In the genomic region with DNA sequence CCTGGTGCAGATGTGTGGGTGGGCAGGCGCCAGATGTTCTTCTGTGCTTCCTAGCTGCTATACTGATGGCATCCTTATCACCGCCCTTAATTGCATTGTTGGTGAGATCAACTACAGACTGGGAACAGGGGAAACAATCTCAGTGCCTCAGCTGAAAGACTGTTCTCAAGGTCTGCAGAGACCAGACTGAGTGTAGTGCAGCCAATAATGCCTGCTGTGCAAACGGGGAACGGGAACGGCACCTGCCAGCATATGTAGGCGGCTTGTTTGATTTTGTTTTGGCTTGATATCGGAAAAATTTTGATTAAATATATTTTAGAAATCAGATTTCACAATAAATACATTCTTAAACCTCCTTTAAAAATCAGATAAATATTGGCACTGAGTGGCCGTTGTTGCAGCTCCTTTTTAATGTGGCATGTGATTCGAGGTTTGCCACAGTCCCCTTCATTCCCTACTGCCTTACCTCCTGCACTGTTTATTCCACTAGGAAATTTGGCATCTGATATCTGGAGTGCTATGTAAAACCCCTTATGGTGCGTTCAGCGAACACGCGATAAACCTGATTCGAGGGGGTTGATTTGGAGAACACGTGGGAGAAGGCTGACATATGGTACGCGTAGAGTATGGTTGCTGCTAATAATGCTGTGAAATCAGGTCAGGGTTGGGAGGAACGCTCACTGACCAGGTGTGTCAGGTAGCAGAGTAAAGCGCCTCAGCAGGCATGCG, we compare ENCODE assay signal across 24 mouse cellular contexts.
DNase-seq lines count a peak whose midpoint lies in the region; ATAC-seq and TF ChIP-seq lines count a peak whose summit lies in the region.
"Had no signal": no experiment of that assay in that cellular context is flagged by ENCODE, and none has a peak within 500 bp of the region (broad histone marks: within the 10 kb centered on the region; RNA-seq: fewer than 3 reads in every experiment).

No protein-coding gene starts in this region.

- no peak overlapping the region for H3K9ac ChIP-seq in forebrain, embryonic 14.5 days (ENCODE audit: low read length)
- no peak overlapping the region for H3K9ac ChIP-seq in forebrain, embryonic 11.5 days (ENCODE audit: low read length)
- H3K9ac ChIP-seq in lung, postnatal 0 days (replicated peaks; ENCODE audit: low read depth): no peak overlapping the region
- no peak overlapping the region for H3K9ac ChIP-seq in stomach, postnatal 0 days (ENCODE audit: low read length)
- H3K9ac ChIP-seq: heart, embryonic 15.5 days; hindbrain, embryonic 15.5 days; limb, embryonic 13.5 days; liver, embryonic 13.5 days; midbrain, embryonic 15.5 days; neural tube, embryonic 12.5 days had no signal

- H3K27ac ChIP-seq in forebrain, embryonic 14.5 days (ENCODE audit: low read depth, low read length): no peak overlapping the region
- no peak overlapping the region for H3K27ac ChIP-seq in forebrain, embryonic 11.5 days (ENCODE audit: low read depth, low read length)
- H3K27ac ChIP-seq in embryonic facial prominence, embryonic 10.5 days (replicated peaks): peak overlapping the region; percentile 21; the same call in 1 of the 2 replicates
- no peak overlapping the region for H3K27ac ChIP-seq in lung, postnatal 0 days (ENCODE audit: low read length)
- H3K27ac ChIP-seq in stomach, postnatal 0 days (replicated peaks): no peak overlapping the region
- H3K27ac ChIP-seq: heart, adult 2 months; heart, embryonic 15.5 days; hindbrain, embryonic 15.5 days; limb, embryonic 13.5 days; liver, embryonic 13.5 days; midbrain, embryonic 15.5 days; neural tube, embryonic 12.5 days had no signal

- H3K4me3 ChIP-seq in forebrain, embryonic 14.5 days (ENCODE audit: low read depth, low read length): no peak overlapping the region
- no peak overlapping the region for H3K4me3 ChIP-seq in forebrain, embryonic 11.5 days (ENCODE audit: low read depth, low read length)
- no peak overlapping the region for H3K4me3 ChIP-seq in embryonic facial prominence, embryonic 10.5 days
- H3K4me3 ChIP-seq in lung, postnatal 0 days (ENCODE audit: low read depth, low read length): no peak overlapping the region
- H3K4me3 ChIP-seq in stomach, postnatal 0 days (ENCODE audit: low read depth, low read length): no peak overlapping the region
- H3K4me3 ChIP-seq: heart, adult 2 months; heart, embryonic 15.5 days; hindbrain, embryonic 15.5 days; limb, embryonic 13.5 days; liver, embryonic 13.5 days; midbrain, embryonic 15.5 days; neural tube, embryonic 12.5 days had no signal

- H3K9me3 ChIP-seq in forebrain, embryonic 14.5 days (replicated peaks; ENCODE audit: control insufficient read depth, low read length): no peaks in the 10 kb centered on the region
- H3K9me3 ChIP-seq in forebrain, embryonic 11.5 days (ENCODE audit: control insufficient read depth, low read length): no peaks in the 10 kb centered on the region
- H3K9me3 ChIP-seq in embryonic facial prominence, embryonic 10.5 days: no peaks in the 10 kb centered on the region
- no peaks in the 10 kb centered on the region for H3K9me3 ChIP-seq in lung, postnatal 0 days (ENCODE audit: low read length)
- H3K9me3 ChIP-seq in stomach, postnatal 0 days (ENCODE audit: control insufficient read depth, low read length): no peaks in the 10 kb centered on the region
- H3K9me3 ChIP-seq: heart, embryonic 15.5 days; hindbrain, embryonic 15.5 days; limb, embryonic 13.5 days; liver, embryonic 13.5 days; midbrain, embryonic 15.5 days; neural tube, embryonic 12.5 days had no signal

- H3K4me1 ChIP-seq in forebrain, embryonic 14.5 days (ENCODE audit: control insufficient read depth, insufficient read depth, low read length): no peaks in the 10 kb centered on the region
- H3K4me1 ChIP-seq in forebrain, embryonic 11.5 days (replicated peaks; ENCODE audit: control insufficient read depth, insufficient read depth, low read length): no peaks in the 10 kb centered on the region
- peaks cover 17% of the 10 kb centered on the region for H3K4me1 ChIP-seq in embryonic facial prominence, embryonic 10.5 days
- H3K4me1 ChIP-seq in lung, postnatal 0 days (ENCODE audit: insufficient read depth, low read depth, low read length): peaks cover 4% of the 10 kb centered on the region; the same call in 1 of the 2 replicates
- H3K4me1 ChIP-seq in stomach, postnatal 0 days (replicated peaks; ENCODE audit: control insufficient read depth, insufficient read depth): no peaks in the 10 kb centered on the region
- H3K4me1 ChIP-seq: hindbrain, embryonic 15.5 days; liver, embryonic 13.5 days; midbrain, embryonic 15.5 days; neural tube, embryonic 12.5 days had no signal

- no peaks in the 10 kb centered on the region for H3K27me3 ChIP-seq in forebrain, embryonic 14.5 days (replicated peaks; ENCODE audit: control insufficient read depth, insufficient read depth, low read length)
- no peaks in the 10 kb centered on the region for H3K27me3 ChIP-seq in forebrain, embryonic 11.5 days (ENCODE audit: control insufficient read depth, insufficient read depth, low read length)
- H3K27me3 ChIP-seq in embryonic facial prominence, embryonic 10.5 days (replicated peaks; ENCODE audit: low read depth, poor library complexity, severe bottlenecking): no peaks in the 10 kb centered on the region
- no peaks in the 10 kb centered on the region for H3K27me3 ChIP-seq in lung, postnatal 0 days (replicated peaks; ENCODE audit: insufficient read depth, low read length)
- H3K27me3 ChIP-seq in stomach, postnatal 0 days (ENCODE audit: control insufficient read depth, insufficient read depth, low read length): no peaks in the 10 kb centered on the region
- H3K27me3 ChIP-seq: heart, embryonic 15.5 days; hindbrain, embryonic 15.5 days; liver, embryonic 13.5 days; midbrain, embryonic 15.5 days; neural tube, embryonic 12.5 days had no signal

- ATAC-seq in forebrain, embryonic 14.5 days: peak; percentile 54; the same call in 1 of the 2 replicates
- no peak for ATAC-seq in forebrain, embryonic 11.5 days (replicated peaks; ENCODE audit: low FRiP score)
- no peak for ATAC-seq in cerebellum, adult (ENCODE audit: insufficient number of reproducible peaks, low FRiP score, low TSS enrichment)
- ATAC-seq in lung, postnatal 0 days: no peak
- ATAC-seq in stomach, postnatal 0 days (ENCODE audit: low FRiP score, low TSS enrichment): no peak
- ATAC-seq: midbrain, embryonic 15.5 days had no signal

- TF ChIP-seq CTCF in lung, postnatal 0 days (IDR thresholded peaks at IDR 0.05): no peak
- TF ChIP-seq CTCF in stomach, postnatal 0 days (IDR thresholded peaks at IDR 0.05; ENCODE audit: low read depth): no peak

- TF ChIP-seq EP300 in lung, postnatal 0 days (IDR thresholded peaks at IDR 0.05): no peak
- no peak for TF ChIP-seq EP300 in stomach, postnatal 0 days (optimal IDR thresholded peaks at IDR 0.05)

- H3K4me2 ChIP-seq in forebrain, embryonic 14.5 days (ENCODE audit: low read length): no peak overlapping the region
- no peak overlapping the region for H3K4me2 ChIP-seq in forebrain, embryonic 11.5 days (ENCODE audit: low read depth, low read length, severe bottlenecking)
- no peak overlapping the region for H3K4me2 ChIP-seq in lung, postnatal 0 days (replicated peaks; ENCODE audit: low read depth, low read length)
- no peak overlapping the region for H3K4me2 ChIP-seq in stomach, postnatal 0 days (replicated peaks; ENCODE audit: low read depth)
- H3K4me2 ChIP-seq: heart, embryonic 15.5 days; hindbrain, embryonic 15.5 days; limb, embryonic 13.5 days; liver, embryonic 13.5 days; midbrain, embryonic 15.5 days; neural tube, embryonic 12.5 days had no signal

- no peaks in the 10 kb centered on the region for H3K36me3 ChIP-seq in forebrain, embryonic 14.5 days (ENCODE audit: control insufficient read depth, insufficient read depth, low read length)
- H3K36me3 ChIP-seq in forebrain, embryonic 11.5 days (ENCODE audit: control insufficient read depth, insufficient read depth, low read length): no peaks in the 10 kb centered on the region
- H3K36me3 ChIP-seq in embryonic facial prominence, embryonic 10.5 days (replicated peaks): no peaks in the 10 kb centered on the region
- no peaks in the 10 kb centered on the region for H3K36me3 ChIP-seq in lung, postnatal 0 days (ENCODE audit: insufficient read depth, low read length)
- H3K36me3 ChIP-seq in stomach, postnatal 0 days (ENCODE audit: control insufficient read depth, insufficient read depth, low read length): no peaks in the 10 kb centered on the region
- H3K36me3 ChIP-seq: heart, embryonic 15.5 days; hindbrain, embryonic 15.5 days; limb, embryonic 13.5 days; liver, embryonic 13.5 days; midbrain, embryonic 15.5 days; neural tube, embryonic 12.5 days had no signal

- DNase-seq in forebrain, embryonic 14.5 days (ENCODE audit: low spot score): peak; percentile 64
- DNase-seq in forebrain, embryonic 11.5 days (ENCODE audit: low spot score): no peak
- DNase-seq in embryonic facial prominence, embryonic 10.5 days (ENCODE audit: low spot score): no peak
- peak; percentile 20 to 55 for DNase-seq in layer of hippocampus, adult 18-20 months (ENCODE audit: low spot score in 2 of 2)
- peak; percentile 15 to 22 for DNase-seq in layer of hippocampus, postnatal 25 days (ENCODE audit: extremely low spot score in 1 of 2, low spot score in 1 of 2)
- DNase-seq in lung, postnatal 0 days (ENCODE audit: low spot score): no peak
- no peak for DNase-seq in stomach, postnatal 0 days (ENCODE audit: low spot score)
- DNase-seq: adrenal gland, postnatal 10 days; cerebellum, adult 11 months; cerebellum, adult 9-11 months; gastrocnemius, postnatal 36 days; heart, adult 2 months; heart, postnatal 4 days; kidney, adult 2 months; kidney, postnatal 10 days; liver, embryonic 13.5 days; lung, adult 2 months; right cerebral cortex, postnatal 4 days had no signal

- 85% methylated on average over 20 of the region's 20 CpGs for WGBS in forebrain, embryonic 14.5 days
- WGBS in forebrain, embryonic 11.5 days: 95% methylated on average over 20 of the region's 20 CpGs
- 89% methylated on average over 20 of the region's 20 CpGs for WGBS in embryonic facial prominence, embryonic 10.5 days
- 87% methylated on average over 20 of the region's 20 CpGs for WGBS in lung, postnatal 0 days
- WGBS in stomach, postnatal 0 days: 91% methylated on average over 20 of the region's 20 CpGs

Comparison
In these comparisons a context has a peak if more than half of its experiments do, and no peak if none do; other contexts are left out.
1. DNase-seq: peak in forebrain, embryonic 14.5 days (single experiment), layer of hippocampus, adult 18-20 months (2 of 2) and layer of hippocampus, postnatal 25 days (2 of 2); none in forebrain, embryonic 11.5 days (single experiment), embryonic facial prominence, embryonic 10.5 days (single experiment), lung, postnatal 0 days (single experiment) and stomach, postnatal 0 days (single experiment).